Mouse (Mus musculus) pancreas, adult 10 weeks (tissue): ENCODE data around the gene Aoc2. TPM values are rescaled to one million over a fixed set of nuclear protein-coding genes. Genes with fewer than 3 reads are reported as not detected.

Experiments
- polyA plus RNA-seq: library from polyadenylated mRNA; stranded (reverse); fragments of 350-450 nt; fragmentation: Illumina TruSeq; extraction: RNeasy Lipid Tissue Mini Kit (QIAGEN cat#74804); gene quantifications from one replicate; pipeline ENCODE4 v1.2.3, GENCODE M21; 2015; ENCODE audit warnings: low read depth, low replicate concordance; ENCODE audit not compliant: insufficient read depth

Aoc2 gene
- polyA plus RNA-seq: 4.8 TPM

DNA sequence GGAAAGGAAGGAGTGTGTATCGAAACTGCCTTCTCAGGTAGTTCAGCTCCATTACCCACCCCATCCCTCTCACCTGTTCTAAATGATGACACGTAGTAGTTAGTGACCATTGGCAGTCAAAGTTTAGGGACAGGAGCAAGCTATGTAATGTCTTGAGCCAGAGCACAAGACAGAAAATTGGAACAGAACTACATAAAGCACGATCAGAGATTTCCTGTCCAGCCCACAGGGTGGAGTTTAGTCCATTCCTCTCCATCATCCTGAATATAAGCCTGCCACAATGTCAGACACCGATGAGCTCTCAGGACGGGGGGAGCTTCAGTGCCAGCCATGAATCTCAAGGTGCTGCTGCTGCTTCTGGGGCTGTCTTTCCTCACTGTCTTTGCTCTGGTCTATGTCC lies at the start of gene Aoc2:
TSS of gene Aoc2 (plus strand) at position 301 of the 400 bp plus-strand sequence.

GRCm38 (mm10) chr11:101278223-101279192 lies 46.4 kb upstream of the Aoc2 start, which contains the start of the genes Cntd1 and Coa3:
Gene Cntd1, plus strand, starts transcription at chr11:101279012.
Gene Coa3, minus strand, starts transcription at chr11:101279114.

DNA sequence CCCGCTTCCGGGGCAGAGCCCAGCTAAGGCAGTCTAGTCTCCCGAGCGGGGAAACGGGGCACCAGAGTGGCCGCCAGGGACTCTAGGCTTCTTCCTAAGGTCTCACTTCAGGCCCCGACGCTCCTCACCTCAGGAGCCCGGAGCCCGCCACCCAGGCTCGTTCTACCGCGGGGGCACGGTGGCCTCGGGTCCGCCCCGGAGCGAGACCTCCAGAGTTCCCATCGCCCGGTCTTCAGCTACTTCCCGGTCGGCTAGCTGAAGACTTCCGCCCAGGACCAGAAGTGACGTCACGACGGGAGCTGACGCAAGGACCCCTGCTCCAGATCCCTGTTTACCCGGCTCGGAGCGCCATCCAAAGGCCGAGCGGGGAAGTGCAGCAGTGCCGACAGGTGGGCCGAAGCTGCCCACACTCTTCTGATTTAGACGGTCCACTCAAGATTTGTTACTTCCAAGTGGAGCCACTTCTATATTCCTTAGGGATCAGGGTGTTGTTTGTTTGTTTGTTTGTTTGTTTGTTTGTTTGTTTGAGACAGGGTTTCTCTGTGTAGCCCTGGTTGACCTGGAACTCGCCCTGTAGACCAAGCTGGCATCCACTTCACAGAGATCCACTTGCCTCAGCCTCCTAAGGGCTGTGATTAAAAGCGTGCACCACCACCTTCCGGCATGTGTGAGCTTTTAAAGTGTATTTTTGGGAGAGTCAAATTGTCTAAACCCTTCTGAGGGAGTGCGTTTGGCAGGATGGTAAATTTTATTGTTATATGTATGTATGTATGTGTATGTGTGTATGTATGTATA lies 22.7 kb upstream of the Aoc2 start, which contains the start of gene Becn1:
TSS of gene Becn1 (minus strand) at position 283 of the 795 bp plus-strand sequence.

DNA sequence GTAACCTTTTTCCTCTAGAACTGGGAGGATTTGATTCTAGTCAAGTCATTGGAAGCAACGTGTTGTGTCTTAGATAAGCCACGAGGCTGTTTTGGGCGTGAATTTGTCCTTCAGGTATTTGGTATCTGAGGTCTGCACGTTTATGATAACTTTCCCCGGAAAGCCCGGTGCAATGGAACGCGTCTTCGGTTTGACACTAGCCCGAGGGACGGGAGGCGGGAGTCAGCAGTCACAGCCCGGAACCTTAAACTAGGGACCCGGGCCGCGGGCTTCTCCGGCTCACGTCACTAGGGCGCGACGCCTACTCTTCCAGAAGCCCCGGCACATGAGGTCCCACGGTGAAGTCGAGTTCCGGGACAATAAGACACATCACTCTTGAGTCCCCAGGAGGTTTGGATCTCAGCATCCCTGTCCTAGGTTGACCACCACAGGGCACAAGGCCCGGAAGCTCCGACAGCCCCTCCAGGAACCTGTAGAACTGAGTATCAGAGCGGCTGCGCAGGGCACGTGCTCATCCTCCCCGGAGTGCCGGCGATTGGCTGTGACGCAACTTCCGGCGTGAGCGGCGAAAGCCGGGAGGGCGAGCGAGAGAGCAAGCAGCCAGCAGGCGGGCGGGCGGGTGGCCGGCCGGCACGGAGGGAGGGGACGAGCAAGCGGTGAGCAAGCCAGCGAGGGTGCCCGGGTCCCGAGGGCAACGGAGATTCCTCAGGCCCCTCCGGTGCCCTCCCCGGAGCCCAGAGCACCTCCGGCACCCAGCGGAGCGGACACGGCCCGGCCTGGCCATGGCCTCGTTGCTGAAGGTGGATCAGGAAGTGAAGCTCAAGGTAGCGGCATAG lies 9.0 kb upstream of the Aoc2 start, which contains the start of gene Psme3:
TSS of gene Psme3 (plus strand) at position 549 of the 836 bp plus-strand sequence.

GRCm38 (mm10) chr11:101330371-101330924 lies 5.6 kb downstream of the Aoc2 start, which contains the start of gene Aoc3:
Gene Aoc3, plus strand, starts transcription at chr11:101330605.

GRCm38 (mm10) chr11:101367326-101367935 lies 42.6 kb downstream of the Aoc2 start, which contains the start of gene G6pc:
Gene G6pc, plus strand, starts transcription at chr11:101367561.

Other genes with a start within 250 kb of the Aoc2 start
- gene Hsd17b1, start 246.7 kb upstream of the Aoc2 start, polyA plus RNA-seq: not detected
- 12.0 TPM for gene Coasy, start 242.5 kb upstream of the Aoc2 start, polyA plus RNA-seq
- 13.6 TPM for gene Mlx, start 237.8 kb upstream of the Aoc2 start, polyA plus RNA-seq
- 0.89 TPM for gene Psmc3ip, start 229.6 kb upstream of the Aoc2 start, polyA plus RNA-seq
- 11.9 TPM for gene Retreg3, start 205.2 kb upstream of the Aoc2 start, polyA plus RNA-seq
- 7.6 TPM for gene Tubg1, start 205.1 kb upstream of the Aoc2 start, polyA plus RNA-seq
- gene Tubg2, start 169.2 kb upstream of the Aoc2 start, polyA plus RNA-seq: 1.7 TPM
- 1.2 TPM for gene Cntnap1, start 154.5 kb upstream of the Aoc2 start, polyA plus RNA-seq
- gene Plekhh3, start 153.7 kb upstream of the Aoc2 start, polyA plus RNA-seq: 4.4 TPM
- not detected for gene Ccr10, start 149.6 kb upstream of the Aoc2 start, polyA plus RNA-seq
- gene Ezh1, start 98.6 kb upstream of the Aoc2 start, polyA plus RNA-seq: 9.6 TPM
- gene Ramp2, start 79.0 kb upstream of the Aoc2 start, polyA plus RNA-seq: 30.5 TPM
- 32.2 TPM for gene Vps25, start 71.4 kb upstream of the Aoc2 start, polyA plus RNA-seq
- 4.7 TPM for gene Wnk4, start 64.5 kb upstream of the Aoc2 start, polyA plus RNA-seq
- gene Cntd1, start 46.1 kb upstream of the Aoc2 start, polyA plus RNA-seq: not detected
- gene Coa3, start 45.9 kb upstream of the Aoc2 start, polyA plus RNA-seq: 56.2 TPM
- 20.4 TPM for gene Becn1, start 22.8 kb upstream of the Aoc2 start, polyA plus RNA-seq
- gene Psme3, start 8.8 kb upstream of the Aoc2 start, polyA plus RNA-seq: 15.3 TPM
- 8.3 TPM for gene Aoc3, start 5.5 kb downstream of the Aoc2 start, polyA plus RNA-seq
- gene G6pc, start 42.5 kb downstream of the Aoc2 start, polyA plus RNA-seq: not detected
- gene Aarsd1, start 92.6 kb downstream of the Aoc2 start, polyA plus RNA-seq: 7.0 TPM
- 3.0 TPM for gene Gm27029, start 99.7 kb downstream of the Aoc2 start, polyA plus RNA-seq
- 8.9 TPM for gene Rundc1, start 100.0 kb downstream of the Aoc2 start, polyA plus RNA-seq
- not detected for gene Ptges3l, start 100.3 kb downstream of the Aoc2 start, polyA plus RNA-seq
- gene Rpl27, start 117.2 kb downstream of the Aoc2 start, polyA plus RNA-seq: 186 TPM
- 19.5 TPM for gene Ifi35, start 123.3 kb downstream of the Aoc2 start, polyA plus RNA-seq
- 3.9 TPM for gene Rnd2, start 139.9 kb downstream of the Aoc2 start, polyA plus RNA-seq
- gene Vat1, start 141.2 kb downstream of the Aoc2 start, polyA plus RNA-seq: 30.4 TPM
- 0.92 TPM for gene Brca1, start 226.9 kb downstream of the Aoc2 start, polyA plus RNA-seq
- gene Nbr1, start 227.1 kb downstream of the Aoc2 start, polyA plus RNA-seq: 46.2 TPM